ENCODE assay signal across 7 mouse cellular contexts in genomic region chr6:125148251-125148925, GRCm38 (mm10). TPM values are rescaled to one million over a fixed set of nuclear protein-coding genes. Genes with fewer than 3 reads are reported as not detected.
DNase-seq lines count a peak whose midpoint lies in the region; ATAC-seq and TF ChIP-seq lines count a peak whose summit lies in the region.

No protein-coding gene starts in this region.

- H3K9me3 ChIP-seq in embryonic facial prominence, embryonic 14.5 days (ENCODE audit: control insufficient read depth, low read length) = no peaks in the 10 kb centered on the region
- no peaks in the 10 kb centered on the region for H3K9me3 ChIP-seq in heart, postnatal 0 days (replicated peaks; ENCODE audit: control insufficient read depth, low read length)
- H3K9me3 ChIP-seq in midbrain, embryonic 16.5 days (replicated peaks; ENCODE audit: control insufficient read depth, low read length, poor library complexity, severe bottlenecking) = no peaks in the 10 kb centered on the region

- no peak for ATAC-seq in embryonic facial prominence, embryonic 14.5 days (ENCODE audit: low read depth)
- peak; percentile 73 for ATAC-seq in heart, postnatal 0 days (ENCODE audit: insufficient read depth, low read depth)
- ATAC-seq in midbrain, embryonic 16.5 days = no peak
- no peak for ATAC-seq in inflammation-experienced regulatory T-cells, adult 6 months

- peak overlapping the region; percentile 93 for H3K4me2 ChIP-seq in embryonic facial prominence, embryonic 14.5 days (ENCODE audit: low read depth, low read length)
- H3K4me2 ChIP-seq in heart, postnatal 0 days (ENCODE audit: low read depth, low read length) = peak overlapping the region; percentile 93
- no peak overlapping the region; the same call in 1 of the 2 replicates for H3K4me2 ChIP-seq in midbrain, embryonic 16.5 days (ENCODE audit: low read length)

- peak overlapping the region; percentile 45; the same call in 1 of the 2 replicates for H3K9ac ChIP-seq in embryonic facial prominence, embryonic 14.5 days (ENCODE audit: low read depth, low read length)
- H3K9ac ChIP-seq in heart, postnatal 0 days (replicated peaks; ENCODE audit: low read depth, low read length) = peak overlapping the region; percentile 37; the same call in 1 of the 2 replicates
- H3K9ac ChIP-seq in midbrain, embryonic 16.5 days (ENCODE audit: low read depth, low read length) = 0 out of 2 replicates have a peak overlapping the region, but pooled peaks have one; percentile 23

- 65% methylated on average over 18 of the region's 18 CpGs for WGBS in embryonic facial prominence, embryonic 14.5 days
- 13% methylated on average over 18 of the region's 18 CpGs for WGBS in heart, postnatal 0 days
- WGBS in midbrain, embryonic 16.5 days = 73% methylated on average over 17 of the region's 18 CpGs

- no peak for TF ChIP-seq CTCF in heart, postnatal 0 days (IDR thresholded peaks at IDR 0.05; ENCODE audit: low read depth)

- peaks cover 29% of the 10 kb centered on the region for H3K36me3 ChIP-seq in embryonic facial prominence, embryonic 14.5 days (ENCODE audit: control insufficient read depth, insufficient read depth, low read length)
- H3K36me3 ChIP-seq in heart, postnatal 0 days (replicated peaks; ENCODE audit: control insufficient read depth, insufficient read depth, low read length) = peaks cover 23% of the 10 kb centered on the region
- peaks cover 19% of the 10 kb centered on the region for H3K36me3 ChIP-seq in midbrain, embryonic 16.5 days (ENCODE audit: control insufficient read depth, insufficient read depth, low read length)

- no peak for TF ChIP-seq EP300 in heart, postnatal 0 days (IDR thresholded peaks at IDR 0.05; ENCODE audit: low read depth)

- peak overlapping the region; percentile 79 for H3K27ac ChIP-seq in embryonic facial prominence, embryonic 14.5 days (replicated peaks; ENCODE audit: low read depth, low read length)
- peak overlapping the region; percentile 93 for H3K27ac ChIP-seq in heart, postnatal 0 days (ENCODE audit: low read depth)
- H3K27ac ChIP-seq in midbrain, embryonic 16.5 days (ENCODE audit: low read length) = no peak overlapping the region

- peaks cover 18% of the 10 kb centered on the region for H3K4me1 ChIP-seq in embryonic facial prominence, embryonic 14.5 days (ENCODE audit: control insufficient read depth, insufficient read depth, low read length)
- peaks cover 43% of the 10 kb centered on the region for H3K4me1 ChIP-seq in heart, postnatal 0 days (ENCODE audit: control insufficient read depth, insufficient read depth)
- H3K4me1 ChIP-seq in midbrain, embryonic 16.5 days (ENCODE audit: control insufficient read depth, insufficient read depth, low read length) = peaks cover 38% of the 10 kb centered on the region

- peak; percentile 44 for DNase-seq in ovary, postnatal 36 days (ENCODE audit: low spot score)
- no peak for DNase-seq in ovary, postnatal 10 days (ENCODE audit: low spot score)
- DNase-seq in embryonic facial prominence, embryonic 14.5 days (ENCODE audit: low spot score) = peak; percentile 65
- DNase-seq in heart, postnatal 0 days (ENCODE audit: low spot score) = peak; percentile 93
- peak; percentile 58 to 72 for DNase-seq in kidney, postnatal 4 days

- no peaks in the 10 kb centered on the region for H3K27me3 ChIP-seq in embryonic facial prominence, embryonic 14.5 days (replicated peaks; ENCODE audit: control insufficient read depth, insufficient read depth, low read length)
- H3K27me3 ChIP-seq in heart, postnatal 0 days (ENCODE audit: control insufficient read depth, insufficient read depth, low read length) = no peaks in the 10 kb centered on the region
- no peaks in the 10 kb centered on the region for H3K27me3 ChIP-seq in midbrain, embryonic 16.5 days (ENCODE audit: control insufficient read depth, insufficient read depth, low read depth, low read length)

- peak overlapping the region; percentile 71; the same call in 1 of the 2 replicates for H3K4me3 ChIP-seq in embryonic facial prominence, embryonic 14.5 days (ENCODE audit: low read depth, low read length)
- H3K4me3 ChIP-seq in heart, postnatal 0 days (ENCODE audit: low read depth, low read length) = peak overlapping the region; percentile 18
- H3K4me3 ChIP-seq in midbrain, embryonic 16.5 days (ENCODE audit: low read depth, low read length) = no peak overlapping the region

RNA-seq across cellular contexts. Expression of gene Iffo1, which starts 3.3 kb away (rescaled TPM):
- 37.9 and 43.7 TPM in 2 replicates for polyA plus RNA-seq in embryonic facial prominence, embryonic 14.5 days (2014; fragmentation: Nextera tagmentation; extraction: Ambion mirVana)
- total RNA-seq in heart, postnatal 0 days (2014; rRNA removed; ENCODE audit: low replicate concordance) = 10.6 and 41.9 TPM in 2 replicates
- 10.5 and 12.3 TPM in 2 replicates for polyA plus RNA-seq in heart, postnatal 0 days (2015; fragmentation: Nextera tagmentation; extraction: Ambion mirVana)
- polyA plus RNA-seq in midbrain, embryonic 16.5 days (2015; fragmentation: Nextera tagmentation; extraction: Ambion mirVana) = 21.1 and 21.2 TPM in 2 replicates
- 10 to 100 TPM in 1 of 3 experiments, 1 to 10 TPM in 2; 6.9 to 12.4 (median 9.8) TPM for polyA plus RNA-seq in inflammation-experienced regulatory T-cells, adult 6 months (2017; shearing (Covaris generic))

RNA-seq across cellular contexts. Expression of gene Nop2, which starts 16.7 kb away (rescaled TPM):
- polyA plus RNA-seq in embryonic facial prominence, embryonic 14.5 days (2014; fragmentation: Nextera tagmentation; extraction: Ambion mirVana) = 56.4 and 60.4 TPM in 2 replicates
- total RNA-seq in heart, postnatal 0 days (2014; rRNA removed; ENCODE audit: low replicate concordance) = 21.4 and 22.9 TPM in 2 replicates
- 20.6 and 25.3 TPM in 2 replicates for polyA plus RNA-seq in heart, postnatal 0 days (2015; fragmentation: Nextera tagmentation; extraction: Ambion mirVana)
- 49.2 and 49.3 TPM in 2 replicates for polyA plus RNA-seq in midbrain, embryonic 16.5 days (2015; fragmentation: Nextera tagmentation; extraction: Ambion mirVana)
- 10 to 100 TPM; 32.7 to 50.7 (median 48.1) TPM for polyA plus RNA-seq in inflammation-experienced regulatory T-cells, adult 6 months (2017; shearing (Covaris generic))

RNA-seq across cellular contexts. Expression of gene Gapdh, which starts 17.9 kb away (rescaled TPM):
- polyA plus RNA-seq in embryonic facial prominence, embryonic 14.5 days (2014; fragmentation: Nextera tagmentation; extraction: Ambion mirVana) = 1,831 and 1,850 TPM in 2 replicates
- total RNA-seq in heart, postnatal 0 days (2014; rRNA removed; ENCODE audit: low replicate concordance) = 6,647 and 7,476 TPM in 2 replicates
- polyA plus RNA-seq in heart, postnatal 0 days (2015; fragmentation: Nextera tagmentation; extraction: Ambion mirVana) = 3,728 and 4,065 TPM in 2 replicates
- 1,326 and 1,443 TPM in 2 replicates for polyA plus RNA-seq in midbrain, embryonic 16.5 days (2015; fragmentation: Nextera tagmentation; extraction: Ambion mirVana)
- 100 to 1,000 TPM; 217 to 463 (median 365) TPM for polyA plus RNA-seq in inflammation-experienced regulatory T-cells, adult 6 months (2017; shearing (Covaris generic))

RNA-seq across cellular contexts. Expression of gene Ncapd2, which starts 43.1 kb away (rescaled TPM):
- polyA plus RNA-seq in embryonic facial prominence, embryonic 14.5 days (2014; fragmentation: Nextera tagmentation; extraction: Ambion mirVana) = 76.7 and 90.8 TPM in 2 replicates
- 85.4 and 98.0 TPM in 2 replicates for total RNA-seq in heart, postnatal 0 days (2014; rRNA removed; ENCODE audit: low replicate concordance)
- polyA plus RNA-seq in heart, postnatal 0 days (2015; fragmentation: Nextera tagmentation; extraction: Ambion mirVana) = 24.5 and 26.3 TPM in 2 replicates
- polyA plus RNA-seq in midbrain, embryonic 16.5 days (2015; fragmentation: Nextera tagmentation; extraction: Ambion mirVana) = 39.4 and 41.2 TPM in 2 replicates
- polyA plus RNA-seq in inflammation-experienced regulatory T-cells, adult 6 months (2017; shearing (Covaris generic)) = 10 to 100 TPM; 25.4 to 88.8 (median 51.2) TPM

RNA-seq across cellular contexts. Expression of gene Mrpl51, which starts 43.2 kb away (rescaled TPM):
- polyA plus RNA-seq in embryonic facial prominence, embryonic 14.5 days (2014; fragmentation: Nextera tagmentation; extraction: Ambion mirVana) = 198 and 205 TPM in 2 replicates
- 109 and 165 TPM in 2 replicates for total RNA-seq in heart, postnatal 0 days (2014; rRNA removed; ENCODE audit: low replicate concordance)
- polyA plus RNA-seq in heart, postnatal 0 days (2015; fragmentation: Nextera tagmentation; extraction: Ambion mirVana) = 426 and 447 TPM in 2 replicates
- polyA plus RNA-seq in midbrain, embryonic 16.5 days (2015; fragmentation: Nextera tagmentation; extraction: Ambion mirVana) = 132 TPM in 2 replicates
- polyA plus RNA-seq in inflammation-experienced regulatory T-cells, adult 6 months (2017; shearing (Covaris generic)) = 100 to 1,000 TPM in 1 of 3 experiments, 10 to 100 TPM in 2; 65.3 to 102 (median 74.3) TPM
